Mouse (Mus musculus): Measurements from ENCODE around the gene Exoc3l2. TPM values are rescaled to one million over a fixed set of nuclear protein-coding genes. Genes with fewer than 3 reads are reported as not detected.

Exoc3l2 gene
- polyA plus RNA-seq, 1 experiment: 41.6 TPM

DNA sequence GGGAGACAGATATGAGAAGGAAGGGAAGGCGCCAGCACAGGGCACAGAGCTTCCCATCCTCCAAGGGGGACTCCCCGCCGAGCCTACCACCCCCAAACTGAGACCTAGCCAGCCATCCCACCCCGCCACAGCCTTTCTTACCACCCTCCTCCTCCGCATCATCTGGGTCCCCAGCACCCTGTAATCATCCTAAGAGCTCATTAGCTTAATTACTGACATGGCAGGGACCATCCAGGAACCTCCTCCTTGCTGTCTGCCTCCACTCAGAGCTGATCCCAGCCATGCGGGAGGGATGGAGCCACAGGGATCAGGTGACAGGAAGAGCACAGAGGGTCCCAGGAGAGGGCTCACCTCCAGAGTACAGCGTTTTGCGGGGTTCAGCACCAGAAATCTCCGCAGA is 26.1 kb upstream of the Exoc3l2 start:
- no peak overlapping the region for H3K4me3 ChIP-seq (ENCODE audit: insufficient read depth, low read depth, low read length)
- WGBS: 86% methylated on average over 9 of the region's 9 CpGs
- DNase-seq: no peak
- H3K36me3 ChIP-seq (ENCODE audit: control insufficient read depth, insufficient read depth, low read length): peaks cover 2% of the 10 kb centered on the region
- H3K27me3 ChIP-seq (replicated peaks; ENCODE audit: control insufficient read depth, insufficient read depth, low read length): no peaks in the 10 kb centered on the region
- H3K4me1 ChIP-seq (ENCODE audit: control insufficient read depth, insufficient read depth, low read length): peaks cover 7% of the 10 kb centered on the region
- no peak overlapping the region for H3K27ac ChIP-seq (ENCODE audit: insufficient read depth, low read depth, low read length)
- no peak for TF ChIP-seq POLR2A (IDR thresholded peaks at IDR 0.05; ENCODE audit: low read depth, low read length)
- no peak for TF ChIP-seq CTCF (conservative IDR thresholded peaks at IDR 0.05; ENCODE audit: insufficient read depth, insufficient read length, low read depth, low read length)

GRCm38 (mm10) chr7:19441448-19442091 is 21.6 kb upstream of the Exoc3l2 start:
- Histone ChIP-seq H3K27me3 (replicated peaks; ENCODE audit: control insufficient read depth, insufficient read depth, low read length) (no peaks in the 10 kb centered on the region), H3K4me3 (ENCODE audit: insufficient read depth, low read depth, low read length) (no peak overlapping the region), H3K36me3 (ENCODE audit: control insufficient read depth, insufficient read depth, low read length) (no peaks in the 10 kb centered on the region), H3K4me1 (ENCODE audit: control insufficient read depth, insufficient read depth, low read length) (peaks cover 7% of the 10 kb centered on the region), H3K27ac (ENCODE audit: insufficient read depth, low read depth, low read length) (no peak overlapping the region)
- 64% methylated on average over 9 of the region's 9 CpGs for WGBS
- no peak for TF ChIP-seq POLR2A (IDR thresholded peaks at IDR 0.05; ENCODE audit: low read depth, low read length)
- TF ChIP-seq CTCF (conservative IDR thresholded peaks at IDR 0.05; ENCODE audit: insufficient read depth, insufficient read length, low read depth, low read length): no peak
- peak; percentile 74 for DNase-seq

DNA sequence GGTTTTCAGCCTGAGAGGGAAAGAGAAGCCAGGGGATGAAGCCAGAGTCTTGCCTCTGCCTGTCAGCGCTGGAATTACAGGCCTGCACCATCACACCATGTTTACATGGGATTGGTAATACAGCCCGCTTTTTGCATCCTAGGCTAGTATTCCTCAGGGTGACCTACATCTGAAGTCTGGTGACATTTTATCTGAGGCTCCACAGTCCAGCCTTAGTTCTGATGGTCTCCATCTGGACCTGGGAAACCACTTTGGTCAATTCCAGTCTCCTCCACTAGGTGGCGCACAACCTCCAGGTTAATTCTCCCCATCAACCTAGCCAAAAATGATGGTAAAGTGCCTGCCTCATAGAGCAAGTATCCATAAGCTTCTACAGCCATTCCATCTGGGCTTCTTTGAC is 19.8 kb upstream of the Exoc3l2 start:
- Histone ChIP-seq H3K4me1 (ENCODE audit: control insufficient read depth, insufficient read depth, low read length) (peaks cover 7% of the 10 kb centered on the region), H3K27me3 (replicated peaks; ENCODE audit: control insufficient read depth, insufficient read depth, low read length) (no peaks in the 10 kb centered on the region), H3K36me3 (ENCODE audit: control insufficient read depth, insufficient read depth, low read length) (no peaks in the 10 kb centered on the region; the same call in 1 of the 2 replicates), H3K27ac (ENCODE audit: insufficient read depth, low read depth, low read length) (no peak overlapping the region), H3K4me3 (ENCODE audit: insufficient read depth, low read depth, low read length) (no peak overlapping the region)
- peak; percentile 85 for TF ChIP-seq CTCF (conservative IDR thresholded peaks at IDR 0.05; ENCODE audit: insufficient read depth, insufficient read length, low read depth, low read length)
- TF ChIP-seq POLR2A (IDR thresholded peaks at IDR 0.05; ENCODE audit: low read depth, low read length): no peak
- 29% methylated on average over 3 of the region's 3 CpGs for WGBS
- DNase-seq: peak; percentile 85

- Histone ChIP-seq H3K4me1 (ENCODE audit: control insufficient read depth, insufficient read depth, low read length) (peaks cover 6% of the 10 kb centered on the region), H3K36me3 (ENCODE audit: control insufficient read depth, insufficient read depth, low read length) (no peaks in the 10 kb centered on the region; the same call in 1 of the 2 replicates), H3K27ac (ENCODE audit: insufficient read depth, low read depth, low read length) (no peak overlapping the region), H3K4me3 (ENCODE audit: insufficient read depth, low read depth, low read length) (no peak overlapping the region), H3K27me3 (replicated peaks; ENCODE audit: control insufficient read depth, insufficient read depth, low read length) (no peaks in the 10 kb centered on the region)
- WGBS: 63% methylated on average over 12 of the region's 12 CpGs
- TF ChIP-seq CTCF (conservative IDR thresholded peaks at IDR 0.05; ENCODE audit: insufficient read depth, insufficient read length, low read depth, low read length): no peak
- no peak for TF ChIP-seq POLR2A (IDR thresholded peaks at IDR 0.05; ENCODE audit: low read depth, low read length)
- no peak for DNase-seq
Observed at GRCm38 (mm10) chr7:19444801-19445200, 18.3 kb upstream of the Exoc3l2 start.

- Histone ChIP-seq H3K4me3 (ENCODE audit: insufficient read depth, low read depth, low read length) (no peak overlapping the region), H3K27ac (ENCODE audit: insufficient read depth, low read depth, low read length) (no peak overlapping the region), H3K4me1 (ENCODE audit: control insufficient read depth, insufficient read depth, low read length) (no peaks in the 10 kb centered on the region), H3K27me3 (replicated peaks; ENCODE audit: control insufficient read depth, insufficient read depth, low read length) (no peaks in the 10 kb centered on the region), H3K36me3 (ENCODE audit: control insufficient read depth, insufficient read depth, low read length) (no peaks in the 10 kb centered on the region; the same call in 1 of the 2 replicates)
- 96% methylated on average over 16 of the region's 16 CpGs for WGBS
- no peak for DNase-seq
- TF ChIP-seq POLR2A (IDR thresholded peaks at IDR 0.05; ENCODE audit: low read depth, low read length): no peak
- no peak for TF ChIP-seq CTCF (conservative IDR thresholded peaks at IDR 0.05; ENCODE audit: insufficient read depth, insufficient read length, low read depth, low read length)
Observed at GRCm38 (mm10) chr7:19447689-19448088, 15.4 kb upstream of the Exoc3l2 start.

- Histone ChIP-seq H3K36me3 (ENCODE audit: control insufficient read depth, insufficient read depth, low read length) (no peaks in the 10 kb centered on the region; the same call in 1 of the 2 replicates), H3K27ac (ENCODE audit: insufficient read depth, low read depth, low read length) (no peak overlapping the region)
- 66% methylated on average over 12 of the region's 12 CpGs for WGBS
Observed at GRCm38 (mm10) chr7:19449165-19449564, 14.0 kb upstream of the Exoc3l2 start.

DNA sequence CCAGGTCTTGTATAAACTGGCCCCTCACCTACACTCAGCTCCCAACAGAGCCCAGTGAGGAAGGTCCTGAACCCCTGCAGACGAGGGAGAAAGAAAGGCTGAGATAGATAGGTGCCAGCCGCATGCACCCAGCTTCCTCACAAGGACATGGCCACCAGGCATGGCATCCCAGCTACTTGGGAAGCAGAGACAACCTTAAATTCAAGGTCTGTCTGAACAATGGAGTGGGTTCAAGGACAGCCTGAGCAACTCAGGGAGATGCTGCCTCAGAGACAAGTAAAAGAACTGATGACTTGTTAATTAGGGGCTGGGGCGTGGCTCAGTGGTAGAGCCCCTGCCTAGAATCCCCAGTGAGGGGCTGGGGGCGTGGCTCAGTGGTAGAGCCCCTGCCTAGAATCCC is 7.9 kb upstream of the Exoc3l2 start:
- DNase-seq: no peak
- no peaks in the 10 kb centered on the region for H3K4me1 ChIP-seq (ENCODE audit: control insufficient read depth, insufficient read depth, low read length)
- H3K36me3 ChIP-seq (ENCODE audit: control insufficient read depth, insufficient read depth, low read length): no peaks in the 10 kb centered on the region
- H3K4me3 ChIP-seq (ENCODE audit: insufficient read depth, low read depth, low read length): no peak overlapping the region
- TF ChIP-seq CTCF (conservative IDR thresholded peaks at IDR 0.05; ENCODE audit: insufficient read depth, insufficient read length, low read depth, low read length) (no peak), POLR2A (IDR thresholded peaks at IDR 0.05; ENCODE audit: low read depth, low read length) (no peak)
- H3K27me3 ChIP-seq (replicated peaks; ENCODE audit: control insufficient read depth, insufficient read depth, low read length): no peaks in the 10 kb centered on the region
- H3K27ac ChIP-seq (ENCODE audit: insufficient read depth, low read depth, low read length): no peak overlapping the region
- WGBS: 93% methylated on average over 4 of the region's 4 CpGs

More at GRCm38 (mm10) chr7:19449165-19449564, 14.0 kb upstream of the Exoc3l2 start:
- Histone ChIP-seq H3K27me3 (replicated peaks; ENCODE audit: control insufficient read depth, insufficient read depth, low read length) (no peaks in the 10 kb centered on the region), H3K4me3 (ENCODE audit: insufficient read depth, low read depth, low read length) (no peak overlapping the region), H3K4me1 (ENCODE audit: control insufficient read depth, insufficient read depth, low read length) (no peaks in the 10 kb centered on the region)
- no peak for TF ChIP-seq POLR2A (IDR thresholded peaks at IDR 0.05; ENCODE audit: low read depth, low read length)
- no peak for DNase-seq

Measured in kidney, adult 2 months (tissue).